ENCODE assay signal across 13 mouse cellular contexts in the genomic region with DNA sequence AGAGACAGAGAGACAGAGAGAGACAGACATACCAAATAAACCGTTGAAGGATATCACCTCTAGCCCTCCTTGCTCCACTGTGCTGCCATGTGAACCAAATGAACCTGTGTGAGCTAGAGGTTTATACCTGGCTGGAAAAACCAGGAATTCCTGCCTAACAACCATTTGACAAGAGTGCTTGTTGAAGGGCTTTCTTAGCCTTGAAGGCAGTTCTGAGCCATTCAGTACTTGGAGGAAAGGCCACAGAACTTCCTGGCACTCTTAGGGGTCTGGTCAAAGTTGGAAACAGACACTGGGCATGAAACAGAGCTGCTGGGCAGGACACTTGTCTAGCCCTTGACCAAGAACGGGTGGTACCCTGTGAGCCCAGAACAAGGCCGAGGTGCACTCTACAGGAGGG. TPM values are rescaled to one million over a fixed set of nuclear protein-coding genes. Genes with fewer than 3 reads are reported as not detected.
DNase-seq lines count a peak whose midpoint lies in the region; ATAC-seq lines count a peak whose summit lies in the region.
"Had no signal": no experiment of that assay in that cellular context is flagged by ENCODE, and none has a peak within 500 bp of the region (broad histone marks: within the 10 kb centered on the region; RNA-seq: fewer than 3 reads in every experiment).

No protein-coding gene starts in this region.

- 78% methylated on average over 3 of the region's 3 CpGs for WGBS in heart, embryonic 15.5 days
- 75% methylated on average over 3 of the region's 3 CpGs for WGBS in heart, embryonic 11.5 days (ENCODE audit: insufficient replicate concordance)
- 74% methylated on average over 3 of the region's 3 CpGs for WGBS in limb, embryonic 12.5 days
- WGBS in limb, embryonic 10.5 days: 84% methylated on average over 3 of the region's 3 CpGs

- no peak overlapping the region for H3K4me3 ChIP-seq in heart, embryonic 15.5 days
- H3K4me3 ChIP-seq in heart, embryonic 11.5 days (ENCODE audit: low read depth, low read length): no peak overlapping the region
- H3K4me3 ChIP-seq in limb, embryonic 12.5 days (replicated peaks): no peak overlapping the region
- H3K4me3 ChIP-seq in limb, embryonic 10.5 days: no peak overlapping the region

- H3K4me1 ChIP-seq in heart, embryonic 15.5 days (replicated peaks): peaks cover 22% of the 10 kb centered on the region
- H3K4me1 ChIP-seq in heart, embryonic 11.5 days (ENCODE audit: control insufficient read depth, insufficient read depth, low read length): 0 out of 2 replicates have a peak, but pooled peaks cover 4% of the 10 kb centered on the region
- peaks cover 30% of the 10 kb centered on the region for H3K4me1 ChIP-seq in limb, embryonic 12.5 days (replicated peaks)
- H3K4me1 ChIP-seq in limb, embryonic 10.5 days: peaks cover 43% of the 10 kb centered on the region

- DNase-seq in limb, embryonic 10.5 days (ENCODE audit: low spot score): no peak
- DNase-seq in fat pad, adult 2 months (ENCODE audit: extremely low read depth, low read depth, low spot score): peak; percentile 90
- peak; percentile 78 for DNase-seq in lung, postnatal 25 days (ENCODE audit: low spot score)
- DNase-seq in right cerebral cortex, postnatal 14 days: no peak
- no peak for DNase-seq in spleen, postnatal 4 days (ENCODE audit: low spot score in 2 of 2)
- DNase-seq: cerebellum, postnatal 14 days; gastrocnemius, postnatal 36 days; layer of hippocampus, postnatal 36 days; retina, postnatal 1 day had no signal

- H3K9me3 ChIP-seq in heart, embryonic 15.5 days (replicated peaks): no peaks in the 10 kb centered on the region
- H3K9me3 ChIP-seq in heart, embryonic 11.5 days (replicated peaks; ENCODE audit: control insufficient read depth, low read length): no peaks in the 10 kb centered on the region
- H3K9me3 ChIP-seq in limb, embryonic 12.5 days: no peaks in the 10 kb centered on the region
- no peaks in the 10 kb centered on the region for H3K9me3 ChIP-seq in limb, embryonic 10.5 days (replicated peaks)

- H3K27me3 ChIP-seq in heart, embryonic 15.5 days: no peaks in the 10 kb centered on the region
- no peaks in the 10 kb centered on the region for H3K27me3 ChIP-seq in heart, embryonic 11.5 days (ENCODE audit: control insufficient read depth, insufficient read depth, low read length)
- no peaks in the 10 kb centered on the region for H3K27me3 ChIP-seq in limb, embryonic 12.5 days
- no peaks in the 10 kb centered on the region for H3K27me3 ChIP-seq in limb, embryonic 10.5 days (ENCODE audit: low read depth, poor library complexity, severe bottlenecking)

- H3K36me3 ChIP-seq in heart, embryonic 15.5 days: no peaks in the 10 kb centered on the region
- no peaks in the 10 kb centered on the region for H3K36me3 ChIP-seq in heart, embryonic 11.5 days (ENCODE audit: control insufficient read depth, insufficient read depth, low read length)
- H3K36me3 ChIP-seq in limb, embryonic 12.5 days: no peaks in the 10 kb centered on the region
- no peaks in the 10 kb centered on the region for H3K36me3 ChIP-seq in limb, embryonic 10.5 days

- H3K9ac ChIP-seq in heart, embryonic 15.5 days: no peak overlapping the region
- no peak overlapping the region for H3K9ac ChIP-seq in heart, embryonic 11.5 days (ENCODE audit: low read depth, low read length)
- no peak overlapping the region; the same call in 1 of the 2 replicates for H3K9ac ChIP-seq in limb, embryonic 12.5 days (replicated peaks)
- H3K9ac ChIP-seq: liver, embryonic 14.5 days had no signal

- no peak overlapping the region for H3K4me2 ChIP-seq in heart, embryonic 15.5 days
- no peak overlapping the region for H3K4me2 ChIP-seq in heart, embryonic 11.5 days
- no peak overlapping the region for H3K4me2 ChIP-seq in limb, embryonic 12.5 days

- peak overlapping the region; percentile 63; the same call in 1 of the 2 replicates for H3K27ac ChIP-seq in heart, embryonic 15.5 days
- H3K27ac ChIP-seq in heart, embryonic 11.5 days (ENCODE audit: low read depth, low read length): no peak overlapping the region
- peak overlapping the region; percentile 25; the same call in 1 of the 2 replicates for H3K27ac ChIP-seq in limb, embryonic 12.5 days
- no peak overlapping the region for H3K27ac ChIP-seq in limb, embryonic 10.5 days
- H3K27ac ChIP-seq: liver, embryonic 14.5 days had no signal

- ATAC-seq in heart, embryonic 15.5 days (replicated peaks; ENCODE audit: insufficient number of reproducible peaks, insufficient read depth, low FRiP score, low read depth): no peak
- no peak for ATAC-seq in heart, embryonic 11.5 days (replicated peaks; ENCODE audit: insufficient number of reproducible peaks, low FRiP score, low TSS enrichment)
- ATAC-seq in limb, embryonic 12.5 days (ENCODE audit: insufficient number of reproducible peaks, insufficient read depth, low FRiP score, low TSS enrichment, low read depth): no peak

RNA-seq across cellular contexts. Expression of gene Zdhhc1, which starts 2.1 kb away (rescaled TPM):
- 23.2 and 30.7 TPM in 2 replicates for polyA plus RNA-seq in heart, embryonic 15.5 days (2015; fragmentation: Nextera tagmentation; extraction: Ambion mirVana)
- 15.0 and 17.1 TPM in 2 replicates for polyA plus RNA-seq in heart, embryonic 11.5 days (2014; fragmentation: Nextera tagmentation; extraction: Ambion mirVana)
- 34.8 and 36.9 TPM in 2 replicates for polyA plus RNA-seq in limb, embryonic 12.5 days (2016; fragmentation: Nextera tagmentation; extraction: Ambion mirVana)
- polyA plus RNA-seq in limb, embryonic 10.5 days (2016; fragmentation: Nextera tagmentation; extraction: Ambion mirVana): 18.9 and 25.3 TPM in 2 replicates

RNA-seq across cellular contexts. Expression of gene Tppp3, which starts 23.2 kb away (rescaled TPM):
- 27.5 and 39.8 TPM in 2 replicates for polyA plus RNA-seq in heart, embryonic 15.5 days (2015; fragmentation: Nextera tagmentation; extraction: Ambion mirVana)
- polyA plus RNA-seq in heart, embryonic 11.5 days (2014; fragmentation: Nextera tagmentation; extraction: Ambion mirVana): 21.0 and 21.1 TPM in 2 replicates
- polyA plus RNA-seq in limb, embryonic 12.5 days (2016; fragmentation: Nextera tagmentation; extraction: Ambion mirVana): 25.3 and 28.9 TPM in 2 replicates
- polyA plus RNA-seq in limb, embryonic 10.5 days (2016; fragmentation: Nextera tagmentation; extraction: Ambion mirVana): 8.4 and 13.5 TPM in 2 replicates

RNA-seq across cellular contexts. Expression of gene Hsd11b2, which starts 24.0 kb away (rescaled TPM):
- polyA plus RNA-seq in heart, embryonic 15.5 days (2015; fragmentation: Nextera tagmentation; extraction: Ambion mirVana): 0.15 and 0.58 TPM in 2 replicates
- polyA plus RNA-seq in heart, embryonic 11.5 days (2014; fragmentation: Nextera tagmentation; extraction: Ambion mirVana): 6.4 and 8.2 TPM in 2 replicates
- polyA plus RNA-seq in limb, embryonic 12.5 days (2016; fragmentation: Nextera tagmentation; extraction: Ambion mirVana): 28.2 and 30.6 TPM in 2 replicates
- 78.2 and 83.2 TPM in 2 replicates for polyA plus RNA-seq in limb, embryonic 10.5 days (2016; fragmentation: Nextera tagmentation; extraction: Ambion mirVana)

Comparison
In these comparisons a context has a peak if more than half of its experiments do, and no peak if none do; other contexts are left out.
1. H3K27ac ChIP-seq: peak in heart, embryonic 15.5 days (single experiment) and limb, embryonic 12.5 days (single experiment); none in heart, embryonic 11.5 days (single experiment) and limb, embryonic 10.5 days (single experiment).
2. DNase-seq: peak in fat pad, adult 2 months (single experiment) and lung, postnatal 25 days (single experiment); none in limb, embryonic 10.5 days (single experiment), right cerebral cortex, postnatal 14 days (single experiment) and spleen, postnatal 4 days (0 of 2).